Mouse (Mus musculus) kidney, adult 9 months (tissue): ENCODE results near the gene Enthd1.

Experiments
- DNase-seq: peaks from one replicate; pipeline ENCODE4 v3.0.0; 2022

Enthd1 gene

DNA sequence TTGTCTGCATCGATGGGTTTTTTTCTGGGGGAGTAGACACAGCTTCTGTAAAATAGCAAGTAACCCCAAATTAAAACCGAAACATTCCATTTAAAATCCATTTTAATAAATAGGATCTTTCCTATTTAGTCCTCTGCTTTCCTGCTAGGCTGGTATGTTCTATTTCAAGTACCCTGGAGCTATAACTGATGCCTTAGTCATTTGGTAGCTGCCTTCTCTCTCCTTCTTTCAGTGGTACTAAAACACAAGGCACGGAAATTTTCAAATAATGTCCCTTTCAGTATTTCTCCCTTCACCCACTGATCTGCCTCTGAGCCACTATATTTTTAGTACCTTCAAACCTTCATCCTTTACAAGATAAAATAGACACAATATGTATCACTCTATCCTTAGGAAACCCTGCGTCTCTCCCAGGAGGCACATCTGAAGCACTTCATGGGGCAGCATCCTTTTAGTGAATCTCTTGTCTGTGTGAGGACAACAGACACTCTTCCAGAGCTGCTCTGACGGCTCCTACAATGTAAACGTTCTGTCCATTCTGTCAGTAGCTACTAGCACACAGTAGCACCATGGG lies 90.4 kb downstream of the Enthd1 start:
- DNase-seq = no peak

GRCm38 (mm10) chr15:80467876-80468275 lies 97.1 kb downstream of the Enthd1 start:
- no peak for DNase-seq

GRCm38 (mm10) chr15:80462106-80462505 lies 102.8 kb downstream of the Enthd1 start:
- DNase-seq = no peak

DNA sequence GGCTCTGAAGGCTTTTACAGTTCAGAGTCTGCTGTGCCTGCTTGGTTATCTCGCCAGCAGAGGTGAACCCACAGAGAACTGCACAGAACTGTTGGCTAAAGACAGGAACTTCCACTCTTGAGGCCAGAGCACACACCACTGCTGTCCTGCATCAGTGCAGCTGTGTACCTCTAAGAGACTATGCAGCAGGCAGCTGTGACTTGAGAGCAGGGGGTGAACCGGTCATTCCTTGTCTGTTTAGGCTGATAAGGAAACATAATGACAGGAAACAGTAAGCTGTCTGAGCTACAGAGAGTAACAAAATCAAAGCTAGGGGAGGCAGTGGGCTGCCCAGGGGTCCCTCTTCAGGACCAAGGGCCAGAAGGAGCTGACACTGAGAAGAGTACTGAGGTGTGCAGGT lies 103.5 kb downstream of the Enthd1 start:
- DNase-seq = no peak

DNA sequence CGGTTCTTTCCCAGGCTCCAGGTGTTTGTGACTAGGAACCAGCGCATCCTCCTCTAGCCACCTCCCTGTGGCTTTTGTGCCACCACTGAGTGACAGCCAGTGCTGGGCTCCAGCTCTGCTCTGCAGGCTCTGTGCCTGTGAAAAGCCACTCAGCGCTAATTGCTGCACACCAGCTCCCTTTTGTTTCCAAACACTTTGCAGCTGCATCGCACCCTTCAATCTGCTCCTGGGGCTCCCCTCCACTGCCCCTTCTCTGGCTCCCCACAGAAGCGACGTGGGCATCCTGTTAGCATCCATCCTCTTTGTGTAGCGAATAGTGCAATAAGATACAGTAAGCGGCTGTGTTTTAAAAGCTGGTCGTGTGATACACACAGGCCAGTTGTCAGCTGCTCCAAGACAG lies 104.9 kb downstream of the Enthd1 start:
- DNase-seq = no peak

GRCm38 (mm10) chr15:80457984-80458383 lies 107.0 kb downstream of the Enthd1 start:
- no peak for DNase-seq

- no peak for DNase-seq
Observed at GRCm38 (mm10) chr15:80454486-80454885, 110.5 kb downstream of the Enthd1 start.

DNA sequence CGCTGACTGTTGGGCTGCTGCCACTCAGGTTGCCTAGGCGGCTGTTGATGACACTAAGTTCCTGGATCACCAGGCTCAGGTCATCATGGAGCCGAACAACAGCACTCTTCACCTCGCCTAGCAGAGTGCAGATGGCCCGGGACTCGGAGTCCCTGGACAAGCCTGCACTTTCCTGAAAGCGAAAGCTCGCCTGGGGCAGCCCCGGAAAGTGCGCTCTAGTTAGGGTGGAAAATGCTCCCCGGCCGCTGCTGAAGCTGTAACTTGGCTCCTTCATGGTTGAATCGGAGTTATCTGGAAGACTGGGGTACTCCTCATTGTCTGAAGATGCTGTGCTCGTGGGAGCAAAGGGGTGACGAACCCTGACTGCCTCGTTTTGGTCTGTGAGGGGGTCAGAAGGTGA lies 112.5 kb downstream of the Enthd1 start:
- no peak for DNase-seq

- no peak for DNase-seq
Observed at GRCm38 (mm10) chr15:80445956-80446687, 118.8 kb downstream of the Enthd1 start.

GRCm38 (mm10) chr15:80440195-80440594 lies 124.8 kb downstream of the Enthd1 start:
- DNase-seq = no peak

GRCm38 (mm10) chr15:80438423-80438822 lies 126.5 kb downstream of the Enthd1 start:
- DNase-seq = peak; percentile 57

DNA sequence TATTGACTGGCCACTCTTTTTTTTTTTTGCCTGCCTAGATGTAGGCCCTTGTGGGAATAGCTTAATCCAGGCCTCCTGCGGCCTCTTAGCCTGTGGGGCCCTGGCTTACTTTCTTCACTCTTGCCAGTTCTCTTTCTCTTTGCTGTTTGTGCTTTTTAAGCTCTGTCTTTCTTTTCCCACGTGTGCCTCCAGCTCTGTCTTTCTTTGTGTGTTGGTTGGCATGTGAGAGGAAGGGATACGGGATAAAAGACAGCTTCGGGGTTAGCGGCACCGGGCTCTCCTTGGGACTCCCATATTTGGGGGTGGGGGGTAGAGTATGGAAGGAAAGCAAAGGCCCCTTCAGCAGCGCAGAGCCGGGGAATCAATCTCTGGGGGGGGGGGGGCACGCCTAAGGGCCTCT lies 127.0 kb downstream of the Enthd1 start:
- DNase-seq = no peak

DNA sequence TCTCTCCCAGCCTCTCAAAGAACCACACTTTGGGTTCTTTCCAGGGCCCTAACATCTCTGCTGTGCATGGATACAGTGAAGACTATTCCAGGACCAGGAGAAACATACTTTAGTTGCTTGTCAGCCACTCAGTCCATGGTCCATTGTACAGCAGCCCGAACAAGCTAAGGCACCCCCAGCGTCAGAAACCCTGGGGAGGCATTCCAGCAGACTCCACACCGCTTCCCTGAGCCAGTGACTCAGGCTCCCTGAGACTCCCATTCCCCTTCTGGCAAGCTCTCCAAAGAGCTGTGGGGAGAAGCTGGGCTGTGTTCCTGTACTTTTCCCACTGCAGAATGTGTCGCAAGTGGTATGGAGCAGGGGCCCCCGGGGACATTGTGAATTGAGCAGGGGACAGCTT lies 128.0 kb downstream of the Enthd1 start:
- DNase-seq = no peak

DNA sequence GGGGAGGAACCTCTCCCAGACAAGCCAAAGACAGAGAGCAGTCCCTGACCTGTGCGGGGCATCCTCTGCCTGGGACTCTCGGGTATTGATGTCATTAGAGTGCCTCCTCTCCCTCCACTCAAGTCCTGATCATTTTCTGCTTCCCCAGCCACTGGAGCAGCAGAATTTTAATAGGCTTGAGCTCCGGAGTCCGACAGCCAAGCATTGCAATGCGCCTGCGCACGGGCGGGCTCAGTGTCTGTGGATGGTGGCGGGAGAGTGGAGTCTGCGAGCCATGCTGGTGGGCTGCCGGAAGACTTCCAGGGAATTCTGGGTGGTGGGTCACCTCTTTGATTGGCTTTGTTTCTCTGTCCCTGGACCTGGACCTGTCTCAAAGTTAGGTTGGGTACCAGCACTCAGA lies 134.6 kb downstream of the Enthd1 start:
- DNase-seq = no peak

GRCm38 (mm10) chr15:80418146-80418545 lies 146.8 kb downstream of the Enthd1 start:
- no peak for DNase-seq

DNA sequence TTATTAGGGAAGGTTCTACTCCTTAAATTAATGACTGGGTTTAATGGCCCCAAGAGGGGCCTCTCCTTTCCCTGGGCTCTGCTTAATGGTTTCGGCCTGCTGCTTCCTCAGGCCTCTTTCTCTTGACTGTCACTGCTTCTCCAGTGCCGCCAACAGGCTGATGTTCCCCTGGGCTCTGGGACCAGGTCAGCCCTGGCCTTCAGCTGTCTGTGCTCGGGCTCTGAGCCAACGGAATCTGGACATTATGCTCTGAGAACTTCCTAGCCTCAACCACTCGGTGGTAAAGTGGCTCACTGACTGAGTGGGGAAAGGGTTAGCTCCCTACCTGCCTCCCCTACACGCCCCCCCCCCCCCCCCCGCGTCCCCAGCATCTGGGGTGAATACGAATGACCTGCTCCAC lies 147.9 kb downstream of the Enthd1 start:
- DNase-seq = no peak

- no peak for DNase-seq
Observed at GRCm38 (mm10) chr15:80415132-80415531, 149.8 kb downstream of the Enthd1 start.

- peak; percentile 36 for DNase-seq
Observed at GRCm38 (mm10) chr15:80413988-80414721, 150.8 kb downstream of the Enthd1 start.

DNA sequence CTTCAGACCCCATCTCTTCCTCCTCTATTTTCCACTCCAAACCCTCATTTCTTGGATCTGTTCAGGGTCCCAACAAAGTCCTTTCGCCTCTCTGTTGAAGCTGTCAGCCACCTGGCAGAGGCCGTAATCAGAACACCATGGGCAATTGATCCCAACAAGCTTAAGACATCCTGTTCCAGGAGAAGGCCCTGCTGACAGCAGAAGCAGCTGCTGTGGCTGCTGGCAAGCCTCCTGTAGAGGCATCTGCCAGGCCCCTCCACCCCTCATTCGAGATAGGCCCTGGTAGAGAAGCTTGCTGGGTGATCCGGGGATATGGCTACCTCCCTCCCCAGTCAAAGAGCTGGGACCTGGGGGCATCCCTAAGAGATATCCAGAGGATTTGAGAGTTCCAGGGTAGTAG lies 151.9 kb downstream of the Enthd1 start:
- no peak for DNase-seq

GRCm38 (mm10) chr15:80410661-80411060 lies 154.3 kb downstream of the Enthd1 start:
- DNase-seq = no peak

DNA sequence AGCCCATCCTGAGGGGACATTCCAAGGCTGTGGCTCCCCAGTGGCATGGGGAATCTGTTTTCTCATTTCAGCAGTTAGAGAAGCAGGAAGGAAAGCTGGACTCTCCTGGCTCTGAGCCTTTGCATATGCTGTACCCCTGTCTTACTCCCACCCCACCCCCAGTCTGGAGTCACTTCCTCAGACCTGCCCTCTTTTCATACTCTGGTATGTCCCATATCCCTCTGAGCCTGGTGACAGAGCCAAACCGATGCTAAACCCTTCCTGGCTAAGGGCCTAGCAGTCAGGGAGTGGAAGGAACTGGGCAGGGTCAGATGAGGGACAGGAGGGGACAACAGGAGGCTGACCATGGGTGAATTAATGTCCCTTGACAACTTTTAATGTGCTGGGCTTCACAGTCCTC lies 157.1 kb downstream of the Enthd1 start:
- peak; percentile 48 for DNase-seq
